Mouse (Mus musculus) midbrain, embryonic 10.5 days (tissue): ENCODE measurements around the gene Tbl3. TPM values are rescaled to one million over a fixed set of nuclear protein-coding genes. Genes with fewer than 3 reads are reported as not detected.
"Not testable (repeated sequence)": the region's sequence is repeated elsewhere in the genome, so short reads cannot be mapped to it uniquely, and the experiment has no call there.

Source experiments
- DNase-seq: peaks from one replicate; pipeline ENCODE4 v3.0.0-alpha.2; 2017; ENCODE audit warnings: low spot score
- H3K27ac ChIP-seq: fragments of 300-500 bp; sonication (generic); replicated peaks from 2 replicates; pipeline ENCODE4 v1.5.1; 2016; ENCODE audit warnings: mild to moderate bottlenecking
- H3K27me3 ChIP-seq: fragments of 300-500 bp; sonication (generic); 2 replicates; pipeline ENCODE4 v1.6.1; 2016; ENCODE audit warnings: low read depth, mild to moderate bottlenecking; ENCODE audit not compliant: poor library complexity, severe bottlenecking
- H3K36me3 ChIP-seq: fragments of 300-500 bp; sonication (generic); 2 replicates; pipeline ENCODE4 v1.6.1; 2016; ENCODE audit warnings: mild to moderate bottlenecking, moderate library complexity
- H3K4me1 ChIP-seq: fragments of 300-500 bp; sonication (generic); 2 replicates; pipeline ENCODE4 v1.6.1; 2016
- H3K4me3 ChIP-seq: fragments of 300-500 bp; sonication (generic); 2 replicates; pipeline ENCODE4 v1.5.1; 2016; ENCODE audit warnings: mild to moderate bottlenecking, moderate library complexity
- H3K9me3 ChIP-seq: fragments of 300-500 bp; sonication (generic); replicated peaks from 2 replicates; pipeline ENCODE4 v1.6.1; 2016; ENCODE audit warnings: mild to moderate bottlenecking
- WGBS: fragments of 180-500 bp; shearing (Covaris S2); methylation state at CpG from one replicate; pipeline ENCODE4 v1.1.7; 2016; 5-methylcytosine and 5-hydroxymethylcytosine counted together
- polyA plus RNA-seq: library from polyadenylated mRNA; unstranded; fragments of >200 nt; fragmentation: Nextera tagmentation; extraction: Ambion mirVana; gene quantifications from 2 replicates; pipeline ENCODE4 v1.2.1, GENCODE M21; 2016

The Tbl3 gene
- polyA plus RNA-seq, 1 experiment from 2014 or later = 141 TPM

DNA sequence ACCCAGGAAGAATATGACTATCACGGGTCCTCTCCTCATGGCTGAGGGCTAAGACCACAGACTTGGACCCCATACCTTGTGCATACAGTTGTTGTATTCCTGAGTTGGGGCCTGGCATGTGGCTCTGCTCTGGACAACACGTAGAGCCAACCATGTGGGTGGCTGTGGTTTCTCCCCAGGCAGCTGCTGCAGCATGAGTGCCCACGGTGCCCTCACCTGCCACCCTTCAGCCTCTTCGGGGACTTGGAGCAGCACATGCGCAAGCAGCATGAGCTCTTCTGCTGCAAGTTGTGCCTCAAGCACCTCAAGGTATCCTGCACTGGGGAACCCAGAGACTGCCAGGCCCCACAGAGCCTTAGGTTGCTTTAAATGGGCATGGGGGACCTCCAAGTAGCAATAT lies 30.6 kb downstream of the Tbl3 start:
- WGBS = 93% methylated on average over 5 of the region's 5 CpGs
- Histone ChIP-seq H3K4me3 (no peak overlapping the region), H3K27ac (no peak overlapping the region), H3K27me3 (no peaks in the 10 kb centered on the region), H3K9me3 (no peaks in the 10 kb centered on the region), H3K36me3 (peaks cover 58% of the 10 kb centered on the region), H3K4me1 (peaks cover 5% of the 10 kb centered on the region)
- no peak for DNase-seq

DNA sequence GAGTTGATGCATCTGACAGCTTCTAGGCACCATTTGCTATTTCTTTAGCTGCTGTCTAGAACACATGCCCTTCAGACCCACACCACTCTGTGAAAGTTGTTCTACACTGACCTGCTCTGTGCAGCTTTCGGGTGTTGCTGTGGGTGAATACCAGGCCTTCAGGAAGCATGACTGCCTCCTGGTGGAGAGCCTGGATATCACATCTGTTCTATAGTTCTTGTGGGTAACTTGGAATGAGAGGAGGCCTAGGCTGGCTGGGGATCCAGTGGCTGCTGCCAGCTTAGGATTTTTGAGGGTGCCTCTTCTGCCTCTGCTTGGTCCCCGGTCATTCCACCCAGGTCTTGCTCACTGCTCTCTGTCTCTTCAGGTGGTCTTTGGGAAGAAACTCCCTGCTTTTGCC lies 31.3 kb downstream of the Tbl3 start:
- Histone ChIP-seq H3K27ac (no peak overlapping the region), H3K4me3 (no peak overlapping the region), H3K27me3 (no peaks in the 10 kb centered on the region), H3K36me3 (peaks cover 51% of the 10 kb centered on the region), H3K4me1 (peaks cover 12% of the 10 kb centered on the region), H3K9me3 (no peaks in the 10 kb centered on the region)
- peak; percentile 63 for DNase-seq
- 64% methylated on average over 2 of the region's 2 CpGs for WGBS

DNA sequence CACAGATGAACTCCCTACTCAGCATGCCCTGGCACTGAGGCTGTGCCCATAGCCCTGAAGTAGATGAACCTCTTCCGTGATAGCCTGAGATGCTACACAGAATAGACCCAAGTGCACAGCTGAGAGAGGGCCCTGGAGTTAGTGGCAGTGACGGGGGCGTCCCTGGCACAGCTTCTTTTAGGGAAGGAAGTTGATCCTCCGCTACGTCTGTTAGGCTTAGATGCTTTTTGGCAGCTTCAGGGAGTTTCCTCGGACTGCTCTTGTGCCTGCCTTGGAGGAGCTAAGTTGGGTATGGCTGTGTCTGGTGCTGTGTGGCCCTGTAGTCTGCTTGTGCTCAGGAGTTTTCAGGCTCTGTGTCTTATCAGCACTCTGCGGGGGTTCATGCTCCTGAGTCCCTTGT lies 33.2 kb downstream of the Tbl3 start:
- H3K4me3 ChIP-seq = no peak overlapping the region
- H3K9me3 ChIP-seq = no peaks in the 10 kb centered on the region
- peaks cover 25% of the 10 kb centered on the region for H3K4me1 ChIP-seq
- peaks cover 32% of the 10 kb centered on the region for H3K36me3 ChIP-seq
- 92% methylated on average over 7 of the region's 7 CpGs for WGBS
- H3K27ac ChIP-seq = no peak overlapping the region
- no peaks in the 10 kb centered on the region for H3K27me3 ChIP-seq
- no peak for DNase-seq

DNA sequence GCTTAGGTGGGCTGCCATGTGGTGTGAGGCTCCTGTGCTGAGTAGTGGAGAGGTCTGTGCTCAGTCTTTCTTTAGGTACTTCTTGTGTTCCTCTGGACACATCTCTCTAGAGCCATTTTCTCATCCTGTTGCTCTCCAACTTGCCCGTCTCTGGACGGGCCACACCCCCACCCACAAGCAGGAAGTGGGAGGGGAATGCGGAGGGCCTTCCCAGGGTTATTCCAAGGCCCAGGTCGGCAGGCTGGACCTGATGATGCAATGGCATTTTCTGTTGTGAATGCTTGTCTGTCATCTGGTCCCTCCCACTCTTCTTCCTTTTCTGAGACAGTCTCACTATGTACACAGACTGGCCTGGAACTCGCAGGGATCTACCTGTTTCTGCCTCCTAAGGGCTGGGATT lies 35.3 kb downstream of the Tbl3 start:
- WGBS = 39% methylated on average over 5 of the region's 5 CpGs
- Histone ChIP-seq H3K36me3 (peaks cover 11% of the 10 kb centered on the region), H3K4me3 (no peak overlapping the region), H3K4me1 (peaks cover 34% of the 10 kb centered on the region), H3K27me3 (no peaks in the 10 kb centered on the region), H3K9me3 (no peaks in the 10 kb centered on the region), H3K27ac (no peak overlapping the region)
- no peak for DNase-seq

GRCm38 (mm10) chr17:24671346-24671745 lies 36.1 kb downstream of the Tbl3 start:
- Histone ChIP-seq H3K27ac (no peak overlapping the region), H3K36me3 (peaks cover 3% of the 10 kb centered on the region; the same call in 1 of the 2 replicates), H3K4me3 (peak overlapping the region; percentile 95; the same call in 1 of the 2 replicates), H3K4me1 (peaks cover 34% of the 10 kb centered on the region), H3K27me3 (no peaks in the 10 kb centered on the region), H3K9me3 (no peaks in the 10 kb centered on the region)
- WGBS = 82% methylated on average over 5 of the region's 5 CpGs
- no peak for DNase-seq

DNA sequence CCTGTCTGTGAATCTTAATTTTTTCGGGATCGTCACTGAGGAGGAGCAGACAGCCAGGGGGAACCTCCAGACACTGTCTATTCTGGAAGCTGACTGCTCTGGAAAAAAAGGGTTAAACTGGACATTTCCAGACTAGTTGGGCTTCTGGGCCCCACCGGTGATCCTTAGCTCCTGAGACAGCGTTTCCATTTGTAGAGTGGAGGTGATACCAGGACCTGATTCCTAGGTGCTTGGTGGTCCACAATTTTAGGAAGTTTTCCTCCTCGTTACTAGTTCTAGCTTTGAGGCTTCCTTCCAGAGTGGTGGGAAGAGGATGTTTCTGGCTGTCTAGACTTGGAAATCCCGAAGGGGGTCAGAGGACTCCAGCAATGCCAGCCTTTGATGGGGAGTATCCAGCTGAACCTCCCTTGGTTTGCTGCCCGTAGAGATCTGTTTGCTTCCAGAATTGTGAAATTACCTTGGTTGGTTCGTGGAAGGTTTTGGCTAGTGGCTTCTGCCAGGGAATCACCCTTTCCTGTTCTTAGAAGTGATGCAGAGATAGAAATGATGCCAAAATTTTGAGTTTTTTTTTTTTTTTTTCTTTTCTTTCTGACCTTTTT lies 37.1 kb downstream of the Tbl3 start:
- Histone ChIP-seq H3K4me3 (peak overlapping the region; percentile 95), H3K36me3 (no peaks in the 10 kb centered on the region), H3K9me3 (no peaks in the 10 kb centered on the region), H3K27me3 (no peaks in the 10 kb centered on the region), H3K4me1 (peaks cover 34% of the 10 kb centered on the region), H3K27ac (peak overlapping the region; percentile 96)
- WGBS = 18% methylated on average over 8 of the region's 8 CpGs
- DNase-seq = no peak

DNA sequence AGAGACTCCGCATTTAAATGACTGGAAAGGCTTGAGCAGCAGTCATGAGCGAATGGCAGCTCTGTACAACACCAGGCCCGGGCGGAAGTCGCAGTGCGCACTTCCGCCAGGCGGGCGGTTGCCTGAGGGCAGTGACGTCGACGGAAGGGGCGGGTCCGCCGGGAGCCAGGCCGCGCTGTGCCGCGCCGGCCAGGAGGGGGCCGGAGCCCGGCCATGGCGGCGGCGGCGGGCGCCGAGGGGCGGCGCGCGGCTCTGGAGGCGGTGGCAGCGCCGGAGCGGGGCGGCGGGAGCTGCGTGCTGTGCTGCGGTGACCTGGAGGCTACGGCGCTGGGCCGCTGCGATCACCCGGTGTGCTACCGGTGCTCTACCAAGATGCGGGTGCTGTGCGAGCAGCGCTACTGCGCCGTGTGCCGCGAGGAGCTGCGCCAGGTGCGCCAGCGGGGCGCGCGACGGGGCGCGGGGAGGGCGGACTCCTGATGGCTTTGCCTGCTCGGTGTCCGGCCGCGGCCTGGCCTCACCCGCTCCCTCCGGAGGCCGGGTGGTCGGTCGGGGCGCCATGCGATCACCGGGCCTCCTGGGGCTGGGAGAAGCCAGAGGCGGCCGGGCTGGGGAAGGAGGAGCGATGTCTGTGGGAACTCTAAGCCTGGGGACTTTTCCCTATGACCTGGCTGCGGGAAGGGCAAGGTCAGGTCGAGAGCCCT lies 37.8 kb downstream of the Tbl3 start, which contains the start of gene Zfp598:
Gene Zfp598 (plus strand): TSS at position 143 of the 701 bp plus-strand sequence.
- Histone ChIP-seq H3K27me3 (no peaks in the 10 kb centered on the region), H3K27ac (peak within 1 kb of the TSS; percentile 96), H3K9me3 (no peaks in the 10 kb centered on the region), H3K4me3 (peak within 1 kb of the TSS; percentile 95), H3K36me3 (no peaks in the 10 kb centered on the region), H3K4me1 (peaks cover 34% of the 10 kb centered on the region)
- WGBS = under 1% methylated on average over 79 of the region's 80 CpGs
- DNase-seq = peak; percentile 94

DNA sequence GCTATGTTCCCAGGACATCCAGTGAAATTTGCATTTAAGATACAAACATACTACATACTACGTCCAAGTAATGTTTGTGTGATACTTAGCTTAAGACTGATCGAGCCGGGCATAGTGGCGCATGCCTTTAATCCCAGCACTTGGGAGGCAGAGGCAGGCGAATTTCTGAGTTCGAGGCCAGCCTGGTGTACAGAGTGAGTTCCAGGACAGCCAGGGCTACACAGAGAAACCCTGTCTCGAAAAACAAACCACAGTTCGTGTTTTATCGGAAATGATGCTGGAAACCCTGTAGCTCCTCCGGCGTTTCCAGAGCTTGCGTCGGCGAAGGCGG lies 38.3 kb downstream of the Tbl3 start:
- H3K9me3 ChIP-seq, DNase-seq, H3K27me3 ChIP-seq, H3K36me3 ChIP-seq: not testable (repeated sequence)
- WGBS = 12% methylated on average over 15 of the region's 15 CpGs
- Histone ChIP-seq H3K4me1 (peaks cover 34% of the 10 kb centered on the region), H3K27ac (peak overlapping the region; percentile 96), H3K4me3 (peak overlapping the region; percentile 95)

DNA sequence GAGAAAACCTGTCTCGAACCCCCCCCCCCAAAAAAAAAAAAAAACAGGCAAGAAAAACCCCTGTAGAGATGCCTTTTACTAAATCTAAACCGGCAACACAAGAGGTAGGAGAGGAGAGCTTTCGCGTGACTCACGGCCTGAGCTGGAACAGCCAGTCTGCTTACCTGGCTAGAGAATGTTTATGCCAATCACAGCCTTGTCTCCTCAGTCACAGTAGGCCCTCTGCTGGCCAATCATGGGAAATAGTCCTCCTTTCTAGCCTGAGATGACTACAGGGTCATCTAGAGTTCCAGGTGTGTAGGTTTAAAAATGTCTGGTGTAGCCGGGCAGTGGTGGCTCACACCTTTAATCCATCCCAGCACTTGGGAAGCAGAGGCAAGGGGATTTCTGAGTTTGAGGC lies 40.0 kb downstream of the Tbl3 start:
- no peak for DNase-seq
- H3K9me3 ChIP-seq = no peaks in the 10 kb centered on the region
- H3K4me1 ChIP-seq = peaks cover 34% of the 10 kb centered on the region
- H3K36me3 ChIP-seq = no peaks in the 10 kb centered on the region
- H3K27ac ChIP-seq = no peak overlapping the region
- H3K4me3 ChIP-seq = no peak overlapping the region
- H3K27me3 ChIP-seq = no peaks in the 10 kb centered on the region
- WGBS = 33% methylated on average over 6 of the region's 6 CpGs

DNA sequence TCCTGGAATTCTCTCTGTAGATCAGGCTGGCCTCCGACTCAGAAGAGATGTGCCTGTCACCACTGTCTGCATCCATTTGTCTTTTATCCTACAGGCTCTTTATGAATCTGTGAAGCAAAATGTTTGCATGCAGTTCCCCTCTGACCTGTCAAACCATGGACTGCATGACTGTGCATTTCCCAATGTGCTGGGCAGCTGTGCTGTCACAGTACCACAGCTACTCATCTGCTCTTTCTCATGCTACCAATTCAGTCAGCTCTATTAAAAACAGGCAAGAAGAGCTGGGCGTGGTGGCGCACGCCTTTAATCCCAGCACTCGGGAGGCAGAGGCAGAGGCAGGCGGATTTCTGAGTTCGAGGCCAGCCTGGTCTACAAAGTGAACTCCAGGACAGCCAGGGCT lies 40.4 kb downstream of the Tbl3 start:
- not testable (repeated sequence) for H3K9me3 ChIP-seq, H3K4me3 ChIP-seq, H3K27me3 ChIP-seq, H3K36me3 ChIP-seq, DNase-seq, H3K27ac ChIP-seq
- peaks cover 30% of the 10 kb centered on the region for H3K4me1 ChIP-seq
- 77% methylated on average over 7 of the region's 7 CpGs for WGBS

GRCm38 (mm10) chr17:24658017-24658758 lies 49.3 kb downstream of the Tbl3 start, which contains the start of gene Npw:
Gene Npw (minus strand): TSS chr17:24658457.
- H3K4me3 ChIP-seq = peak within 1 kb of the TSS; percentile 58
- no peaks in the 10 kb centered on the region for H3K9me3 ChIP-seq
- H3K4me1 ChIP-seq = peaks cover 22% of the 10 kb centered on the region
- H3K27ac ChIP-seq = peak within 1 kb of the TSS; percentile 10; the same call in 1 of the 2 replicates
- H3K36me3 ChIP-seq = no peaks in the 10 kb centered on the region
- 2% methylated on average over 47 of the region's 47 CpGs for WGBS
- DNase-seq = peak; percentile 33
- H3K27me3 ChIP-seq = peaks cover 70% of the 10 kb centered on the region

DNA sequence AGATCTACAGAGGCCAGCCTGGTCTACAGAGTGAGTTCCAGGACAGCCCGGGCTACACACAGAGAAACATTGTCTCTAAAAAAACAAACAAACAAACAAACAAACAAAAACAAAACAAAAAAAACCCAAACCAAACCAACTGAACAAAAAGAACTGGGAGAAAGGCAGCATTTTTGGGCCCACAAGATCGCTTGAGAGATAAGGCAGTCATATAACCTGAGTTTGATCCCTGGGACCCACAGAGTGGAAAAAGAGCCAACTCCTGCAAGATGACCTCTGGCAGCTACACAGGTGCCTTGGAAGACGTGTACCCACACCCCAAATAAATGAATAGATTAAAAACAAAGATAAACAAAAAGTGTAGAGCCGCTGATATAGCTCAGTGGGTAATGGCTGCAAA lies 52.5 kb downstream of the Tbl3 start:
- no peak for DNase-seq
- Histone ChIP-seq H3K36me3 (no peaks in the 10 kb centered on the region), H3K4me1 (peaks cover 28% of the 10 kb centered on the region), H3K4me3 (no peak overlapping the region), H3K27ac (no peak overlapping the region), H3K9me3 (no peaks in the 10 kb centered on the region), H3K27me3 (peaks cover 88% of the 10 kb centered on the region)
- WGBS = 79% methylated on average over 4 of the region's 4 CpGs
